Mouse (Mus musculus) cerebellum, adult 18-20 months (tissue): ENCODE results near the gene Ccdc9.
A peak's percentile ranks its signal among the peaks of the same experiment; 100 is the strongest.
"Not testable (repeated sequence)": the region's sequence is repeated elsewhere in the genome, so short reads cannot be mapped to it uniquely, and the experiment has no call there.

Experiments
- DNase-seq, 2 experiments: peaks; one replicate each; pipeline ENCODE4 v3.0.0; 2021

Ccdc9 gene

DNA sequence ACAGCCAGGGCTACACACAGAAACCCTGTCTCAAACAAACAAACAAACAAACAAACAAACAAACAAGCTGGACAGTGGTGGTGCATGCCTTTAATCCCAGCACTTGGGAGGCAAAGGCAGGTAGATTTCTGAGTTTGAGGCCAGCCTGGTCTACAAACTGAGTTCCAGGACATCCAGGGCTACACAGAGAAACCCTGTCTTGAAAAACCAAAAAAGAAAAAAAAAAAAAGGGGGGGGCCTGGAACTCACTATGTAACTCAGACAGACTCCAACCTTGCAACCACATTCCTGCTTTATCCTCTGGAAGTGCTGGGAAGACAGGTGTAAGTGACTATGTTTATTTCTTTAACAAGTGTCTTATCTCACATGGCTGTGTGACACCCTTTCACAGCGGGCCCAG, 21.5 kb upstream of the Ccdc9 start, which contains the start of gene Bbc3:
Gene Bbc3 (plus strand): TSS at position 301 of the 400 bp plus-strand sequence.
- not testable (repeated sequence) for DNase-seq

GRCm38 (mm10) chr7:16307141-16307540, 20.5 kb upstream of the Ccdc9 start:
- not testable (repeated sequence) for DNase-seq

- DNase-seq = peak; percentile 97 to 99
Observed at GRCm38 (mm10) chr7:16299419-16300035, 12.9 kb upstream of the Ccdc9 start.

DNA sequence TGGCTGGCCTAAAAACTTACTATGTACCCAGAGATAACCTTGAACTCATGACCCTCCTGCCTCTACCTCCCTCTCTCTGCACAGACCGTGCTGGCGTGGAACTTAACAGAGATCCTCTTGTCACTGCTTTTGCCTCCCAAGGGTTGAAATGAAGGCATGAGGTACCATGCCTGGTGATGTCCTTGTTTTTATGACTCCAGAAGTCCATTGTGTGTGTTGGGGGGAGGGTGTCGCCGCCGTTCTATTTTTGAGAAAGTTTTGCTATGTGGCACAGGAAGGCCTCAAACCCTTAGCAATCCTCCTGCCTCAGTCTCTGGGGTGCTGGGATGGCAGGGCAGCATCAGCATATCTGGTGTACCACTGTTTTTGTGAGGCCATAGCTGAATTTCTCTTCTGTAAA, 12.3 kb upstream of the Ccdc9 start:
- DNase-seq = peak in 1 of 2 experiments; percentile 21

DNA sequence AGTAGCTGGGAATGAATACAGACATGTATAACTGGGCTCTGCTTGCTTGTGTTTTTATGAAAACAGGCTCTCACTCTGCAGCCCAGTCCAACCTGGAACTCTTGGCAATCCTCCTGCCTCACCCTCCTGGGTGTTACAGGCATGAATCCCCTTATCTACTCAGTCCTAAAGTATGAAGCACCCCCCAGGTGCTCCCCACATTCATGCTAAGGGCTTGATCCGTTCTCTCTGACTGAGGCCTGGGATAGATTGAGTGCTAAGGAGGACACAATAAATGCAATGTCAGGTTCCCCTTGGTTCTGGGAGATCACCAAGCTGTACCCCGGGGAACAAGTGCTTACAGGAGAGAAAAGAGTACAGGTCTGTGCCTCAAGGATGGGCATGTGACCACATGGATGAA, 11.0 kb upstream of the Ccdc9 start:
- DNase-seq = peak in 1 of 2 experiments; percentile 28

GRCm38 (mm10) chr7:16296766-16297390, 10.3 kb upstream of the Ccdc9 start:
- peak; percentile 91 for DNase-seq

- DNase-seq = peak in 1 of 2 experiments; percentile 41
Observed at GRCm38 (mm10) chr7:16296146-16296545, 9.6 kb upstream of the Ccdc9 start.

DNA sequence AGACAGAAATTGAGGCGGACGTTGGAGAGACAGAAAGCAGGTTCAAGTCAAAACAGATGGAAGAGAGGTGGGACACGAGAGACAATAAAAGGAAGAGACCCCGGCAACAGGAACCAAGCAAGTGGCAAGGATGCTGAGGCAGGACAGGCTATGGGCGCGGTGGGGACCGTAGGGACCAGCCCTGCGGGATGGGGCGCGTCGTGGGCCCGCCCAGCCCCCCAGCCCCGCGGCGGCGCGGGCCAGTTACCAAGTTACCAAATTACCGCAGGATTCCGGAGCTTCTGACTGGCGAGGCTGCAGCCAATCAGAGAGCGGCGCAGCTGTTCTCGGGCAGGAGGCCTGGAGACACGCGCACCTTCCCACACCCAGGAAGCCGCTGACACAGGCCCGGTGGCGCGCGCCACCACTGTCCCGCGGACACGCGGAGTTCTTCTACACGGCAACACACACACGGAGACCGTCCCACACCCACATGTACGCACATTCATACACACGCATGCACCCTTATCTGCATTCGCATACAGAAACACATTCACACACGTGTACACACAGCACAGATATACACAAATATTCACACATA, 8.8 kb upstream of the Ccdc9 start:
- DNase-seq = peak; percentile 87 to 89

GRCm38 (mm10) chr7:16294837-16295236, 8.2 kb upstream of the Ccdc9 start:
- DNase-seq = peak; percentile 94 to 97

DNA sequence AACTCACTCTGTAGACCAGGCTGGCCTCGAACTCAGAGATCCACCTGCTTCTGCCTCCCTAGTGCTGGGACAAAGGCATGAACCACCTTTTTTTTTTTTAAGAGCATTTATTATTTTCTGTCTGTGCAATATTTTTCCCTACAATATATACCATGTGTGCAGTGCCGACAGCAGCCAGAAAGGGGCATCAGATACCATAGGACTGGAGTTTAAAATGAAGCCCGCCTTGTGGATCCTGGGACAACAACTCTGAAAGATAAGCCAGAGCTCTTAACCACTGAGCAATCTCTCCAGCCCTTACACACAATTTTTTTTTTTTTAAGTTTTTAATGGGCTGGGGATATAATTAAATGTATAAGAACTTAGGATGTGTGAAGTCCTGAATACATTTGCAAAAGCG, 7.8 kb upstream of the Ccdc9 start:
- DNase-seq = peak in 1 of 2 experiments; percentile 39

DNA sequence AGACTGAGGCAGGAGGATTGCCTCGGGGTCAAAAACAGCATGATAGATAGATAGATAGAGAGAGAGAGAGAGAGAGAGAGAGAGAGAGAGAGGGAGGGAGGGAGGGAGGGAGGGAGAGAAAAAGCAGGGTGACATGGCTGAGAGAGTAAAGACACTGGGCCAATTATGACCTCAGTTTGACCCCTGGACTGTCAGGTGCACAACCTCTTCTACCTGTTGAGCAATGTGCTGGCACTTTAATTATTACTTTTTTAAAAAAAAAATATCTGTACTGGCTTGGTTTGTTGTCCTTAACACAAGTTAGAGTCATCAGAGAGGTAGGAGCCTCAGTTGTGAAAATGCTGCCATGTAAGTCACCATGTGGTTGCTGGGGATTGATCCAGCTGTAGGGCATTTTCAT, 1.2 kb upstream of the Ccdc9 start:
- DNase-seq = no peak

- DNase-seq = no peak
Observed at GRCm38 (mm10) chr7:16287016-16287415, 421 bp upstream of the Ccdc9 start.

DNA sequence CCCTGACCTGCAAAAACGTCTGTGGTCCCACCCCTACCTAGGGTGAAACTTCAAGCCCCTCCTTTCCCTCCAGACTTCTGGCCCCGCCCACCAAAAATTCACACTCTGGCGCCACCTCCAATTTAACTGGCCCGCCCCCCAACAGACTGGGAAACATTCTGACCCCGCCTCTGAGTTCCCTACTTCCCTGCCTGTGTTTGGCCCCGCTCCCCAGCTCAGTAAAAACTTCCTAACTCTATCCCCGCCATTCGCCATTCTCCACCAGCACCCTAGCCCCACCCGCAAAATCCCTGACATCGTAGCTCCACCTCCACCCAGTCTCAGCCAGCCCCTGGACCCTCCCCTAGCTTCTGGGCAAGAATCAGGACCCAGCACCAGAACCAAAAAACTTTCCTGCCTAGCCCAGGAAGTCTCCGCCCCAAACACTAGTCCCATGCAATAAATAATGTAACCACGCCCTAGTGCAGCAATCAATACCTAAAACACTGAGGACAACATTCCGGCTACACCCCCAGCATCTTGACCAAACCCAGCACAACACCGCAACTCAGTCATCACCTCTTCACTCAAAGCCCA, 1.1 kb downstream of the Ccdc9 start:
- DNase-seq = peak; percentile 44 to 49

GRCm38 (mm10) chr7:16284904-16285303, 1.7 kb downstream of the Ccdc9 start:
- DNase-seq = no peak

DNA sequence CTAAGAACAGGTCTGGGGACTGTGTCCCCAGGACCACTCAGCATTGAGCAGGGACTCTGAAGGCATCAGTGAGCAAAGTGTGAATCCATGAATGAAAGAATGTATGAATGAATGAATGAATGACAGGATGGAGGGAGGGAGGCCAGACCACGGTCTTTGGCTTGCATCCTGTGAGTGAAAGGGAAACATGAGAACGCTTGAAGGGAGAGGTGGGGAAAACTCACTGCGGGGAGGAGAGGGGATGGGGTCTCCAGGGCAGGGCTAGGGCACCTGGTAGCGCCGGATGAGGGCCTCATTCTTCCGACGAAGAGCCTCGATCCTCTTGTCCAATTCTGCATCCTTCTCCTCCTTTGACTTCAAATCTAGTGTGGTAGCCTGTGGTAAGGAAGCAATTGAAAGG, 2.6 kb downstream of the Ccdc9 start:
- no peak for DNase-seq

GRCm38 (mm10) chr7:16282334-16282733, 4.3 kb downstream of the Ccdc9 start:
- DNase-seq = no peak

DNA sequence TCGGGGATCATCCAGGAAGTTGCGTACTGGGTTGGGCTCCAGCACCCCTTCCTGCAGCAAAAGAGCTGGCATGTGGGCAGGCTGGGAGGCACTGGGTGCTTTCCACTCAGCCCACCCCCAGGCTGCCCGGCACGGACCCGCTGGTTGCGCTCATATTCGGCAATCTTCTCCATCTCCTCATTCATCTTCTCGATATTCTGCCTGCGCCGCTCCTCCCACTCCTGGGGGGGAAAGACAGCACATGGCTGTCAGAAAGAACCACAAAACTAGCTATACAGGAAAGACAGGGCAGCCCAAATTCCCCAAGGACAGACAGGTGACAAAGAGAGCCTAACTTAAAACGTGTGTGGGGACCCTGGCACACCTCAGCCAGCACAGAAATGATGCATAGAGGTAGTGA, 5.9 kb downstream of the Ccdc9 start:
- DNase-seq = no peak

- DNase-seq = no peak
Observed at GRCm38 (mm10) chr7:16274922-16275890, 11.4 kb downstream of the Ccdc9 start.

- DNase-seq = peak in 1 of 2 experiments; percentile 83
Observed at GRCm38 (mm10) chr7:16273766-16274140, 12.8 kb downstream of the Ccdc9 start.

DNA sequence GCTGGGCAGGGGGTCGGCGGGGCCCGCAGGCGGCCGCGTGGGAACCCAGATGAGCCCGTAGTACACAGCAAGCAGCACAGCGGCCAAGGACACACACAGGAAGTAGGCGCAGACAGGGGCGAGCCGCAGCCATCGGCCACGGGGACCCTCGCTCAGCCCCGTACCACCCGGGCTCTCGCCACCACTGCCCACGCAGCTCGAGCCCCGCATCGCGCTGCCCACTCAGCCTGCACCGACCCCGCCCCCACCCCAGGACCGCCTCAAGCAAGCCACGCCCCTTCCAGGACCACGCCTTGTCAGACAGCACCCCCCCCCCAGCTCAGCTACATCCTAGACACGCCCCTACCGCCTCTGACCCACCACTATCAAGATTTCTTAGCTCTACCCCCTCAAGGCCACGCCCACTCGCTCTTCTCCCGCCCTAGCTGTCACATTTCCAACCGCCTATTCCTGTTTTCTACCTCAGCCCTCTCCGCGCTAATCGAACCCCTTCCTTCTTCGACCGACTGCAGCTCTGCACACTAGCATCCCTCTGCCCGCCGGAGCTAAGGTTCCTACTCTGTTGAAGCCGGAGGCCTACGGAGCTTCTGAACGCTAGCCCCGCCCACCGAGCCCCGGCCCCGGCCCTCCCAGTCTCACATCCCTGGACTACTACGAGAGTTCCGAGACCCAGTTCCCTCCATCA, 13.4 kb downstream of the Ccdc9 start, which contains the start of gene Inafm1:
Gene Inafm1 (minus strand): TSS at position 537 of the 685 bp plus-strand sequence.
- peak; percentile 86 to 91 for DNase-seq

DNA sequence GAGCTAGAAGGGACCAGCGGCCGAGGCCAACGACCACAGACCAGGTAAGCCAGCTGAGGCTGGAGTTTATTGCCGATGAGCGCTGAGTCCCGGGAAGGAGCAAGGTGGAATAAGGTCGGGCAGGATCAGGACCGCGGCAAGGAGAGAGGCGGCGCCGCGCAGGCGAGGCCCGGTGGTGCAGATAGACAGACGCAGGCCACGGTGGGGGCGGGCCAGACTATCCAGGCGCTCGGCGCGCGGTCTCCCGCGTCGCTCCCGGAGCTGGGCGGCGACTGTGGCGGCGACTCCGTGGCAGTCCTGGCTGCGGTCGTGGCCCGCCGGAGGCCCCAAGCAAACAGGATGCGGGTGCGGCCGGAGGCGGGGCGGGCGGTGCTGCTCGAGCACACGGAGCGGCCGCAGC, 13.9 kb downstream of the Ccdc9 start:
- peak; percentile 85 to 86 for DNase-seq

DNA sequence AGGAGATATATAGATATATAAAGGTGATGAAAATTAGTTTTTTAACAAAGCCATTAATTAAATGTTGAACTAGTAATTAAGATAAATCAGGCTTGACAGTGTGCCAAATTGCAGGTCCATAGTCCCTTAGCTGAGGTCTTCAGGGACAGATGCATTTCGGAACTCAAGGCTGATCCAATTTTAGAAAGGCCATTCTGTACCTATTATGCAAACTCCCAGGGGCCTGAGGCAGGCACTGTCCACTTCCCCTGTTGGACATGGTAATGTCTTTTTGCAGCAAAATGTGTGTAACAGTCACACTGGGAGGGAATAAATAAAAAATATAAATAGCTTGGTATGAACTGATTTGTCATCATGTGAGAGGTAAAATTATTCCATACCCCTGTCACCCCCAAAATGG, 15.5 kb downstream of the Ccdc9 start:
- peak in 1 of 2 experiments; percentile 22 for DNase-seq
